Mouse (Mus musculus): ENCODE data around the gene Flt4. TPM values are rescaled to one million over a fixed set of nuclear protein-coding genes. Genes with fewer than 3 reads are reported as not detected.
A peak's percentile ranks its signal among the peaks of the same experiment; 100 is the strongest.

Flt4 gene
- polyA plus RNA-seq, 1 experiment: 28.0 TPM

- DNase-seq: no peak
- Histone ChIP-seq H3K4me3 (replicated peaks; ENCODE audit: extremely low read depth, low read depth, low read length) (no peak overlapping the region), H3K4me1 (ENCODE audit: control insufficient read depth, insufficient read depth, low read length) (peaks cover 10% of the 10 kb centered on the region)
- TF ChIP-seq CTCF (IDR thresholded peaks at IDR 0.05; ENCODE audit: insufficient read depth, low read length): no peak
- TF ChIP-seq POLR2A (IDR thresholded peaks at IDR 0.05; ENCODE audit: borderline replicate concordance, extremely low read depth, low read depth, low read length): no peak
- WGBS: 31% methylated on average over 4 of the region's 4 CpGs
These were observed 49.0 kb downstream of the Flt4 start for GRCm38 (mm10) chr11:49658065-49658464.

GRCm38 (mm10) chr11:49658791-49659469 is 49.9 kb downstream of the Flt4 start:
- DNase-seq: no peak
- 0 out of 2 replicates have a peak, but pooled peaks have one; percentile 29 for TF ChIP-seq POLR2A (IDR thresholded peaks at IDR 0.05; ENCODE audit: borderline replicate concordance, extremely low read depth, low read depth, low read length)
- no peak for TF ChIP-seq CTCF (IDR thresholded peaks at IDR 0.05; ENCODE audit: insufficient read depth, low read length)
- WGBS: 28% methylated on average over 10 of the region's 10 CpGs
- Histone ChIP-seq H3K4me3 (replicated peaks; ENCODE audit: extremely low read depth, low read depth, low read length) (no peak overlapping the region), H3K4me1 (ENCODE audit: control insufficient read depth, insufficient read depth, low read length) (peaks cover 9% of the 10 kb centered on the region)

- no peak for DNase-seq
- TF ChIP-seq POLR2A (IDR thresholded peaks at IDR 0.05; ENCODE audit: borderline replicate concordance, extremely low read depth, low read depth, low read length) (no peak), CTCF (IDR thresholded peaks at IDR 0.05; ENCODE audit: insufficient read depth, low read length) (no peak)
- Histone ChIP-seq H3K4me1 (ENCODE audit: control insufficient read depth, insufficient read depth, low read length) (peaks cover 9% of the 10 kb centered on the region), H3K4me3 (replicated peaks; ENCODE audit: extremely low read depth, low read depth, low read length) (no peak overlapping the region)
- WGBS: 62% methylated on average over 7 of the region's 7 CpGs
These were observed 50.4 kb downstream of the Flt4 start for GRCm38 (mm10) chr11:49659470-49659799.

GRCm38 (mm10) chr11:49662292-49662780 is 53.3 kb downstream of the Flt4 start:
- no peak for TF ChIP-seq CTCF (IDR thresholded peaks at IDR 0.05; ENCODE audit: insufficient read depth, low read length)
- no peak for TF ChIP-seq POLR2A (IDR thresholded peaks at IDR 0.05; ENCODE audit: borderline replicate concordance, extremely low read depth, low read depth, low read length)
- WGBS: 61% methylated on average over 15 of the region's 15 CpGs
- H3K4me1 ChIP-seq (ENCODE audit: control insufficient read depth, insufficient read depth, low read length): peaks cover 11% of the 10 kb centered on the region
- no peak for DNase-seq
- no peak overlapping the region for H3K4me3 ChIP-seq (replicated peaks; ENCODE audit: extremely low read depth, low read depth, low read length)

GRCm38 (mm10) chr11:49663310-49663709 is 54.2 kb downstream of the Flt4 start, which contains the start of gene Scgb3a1:
TSS of gene Scgb3a1 (plus strand) at chr11:49663610.
- no peak for TF ChIP-seq CTCF (IDR thresholded peaks at IDR 0.05; ENCODE audit: insufficient read depth, low read length)
- no peak for TF ChIP-seq POLR2A (IDR thresholded peaks at IDR 0.05; ENCODE audit: borderline replicate concordance, extremely low read depth, low read depth, low read length)
- peaks cover 11% of the 10 kb centered on the region for H3K4me1 ChIP-seq (ENCODE audit: control insufficient read depth, insufficient read depth, low read length)
- H3K4me3 ChIP-seq (replicated peaks; ENCODE audit: extremely low read depth, low read depth, low read length): no peak within 1 kb of the TSS
- 48% methylated on average over 5 of the region's 5 CpGs for WGBS
- no peak for DNase-seq

GRCm38 (mm10) chr11:49664262-49665140 is 55.4 kb downstream of the Flt4 start:
- 65% methylated on average over 12 of the region's 12 CpGs for WGBS

GRCm38 (mm10) chr11:49665462-49665861 is 56.4 kb downstream of the Flt4 start:
- Histone ChIP-seq H3K4me3 (replicated peaks; ENCODE audit: extremely low read depth, low read depth, low read length) (no peak overlapping the region), H3K4me1 (ENCODE audit: control insufficient read depth, insufficient read depth, low read length) (0 out of 2 replicates have a peak, but pooled peaks cover 2% of the 10 kb centered on the region)
- DNase-seq: no peak
- 54% methylated on average over 4 of the region's 4 CpGs for WGBS
- no peak for TF ChIP-seq CTCF (IDR thresholded peaks at IDR 0.05; ENCODE audit: insufficient read depth, low read length)
- no peak for TF ChIP-seq POLR2A (IDR thresholded peaks at IDR 0.05; ENCODE audit: borderline replicate concordance, extremely low read depth, low read depth, low read length)

More at GRCm38 (mm10) chr11:49664262-49665140, 55.4 kb downstream of the Flt4 start:
- TF ChIP-seq CTCF (IDR thresholded peaks at IDR 0.05; ENCODE audit: insufficient read depth, low read length) (no peak), POLR2A (IDR thresholded peaks at IDR 0.05; ENCODE audit: borderline replicate concordance, extremely low read depth, low read depth, low read length) (no peak)
- H3K4me1 ChIP-seq (ENCODE audit: control insufficient read depth, insufficient read depth, low read length): peaks cover 4% of the 10 kb centered on the region
- no peak for DNase-seq
- no peak overlapping the region for H3K4me3 ChIP-seq (replicated peaks; ENCODE audit: extremely low read depth, low read depth, low read length)

GRCm38 (mm10) chr11:49673433-49673832 is 64.4 kb downstream of the Flt4 start:
- 78% methylated on average over 3 of the region's 3 CpGs for WGBS
- DNase-seq: no peak
- Histone ChIP-seq H3K4me3 (replicated peaks; ENCODE audit: extremely low read depth, low read depth, low read length) (no peak overlapping the region), H3K4me1 (ENCODE audit: control insufficient read depth, insufficient read depth, low read length) (no peaks in the 10 kb centered on the region)
- TF ChIP-seq POLR2A (IDR thresholded peaks at IDR 0.05; ENCODE audit: borderline replicate concordance, extremely low read depth, low read depth, low read length) (no peak), CTCF (IDR thresholded peaks at IDR 0.05; ENCODE audit: insufficient read depth, low read length) (no peak)

- WGBS: 93% methylated on average over 12 of the region's 12 CpGs
- TF ChIP-seq POLR2A (IDR thresholded peaks at IDR 0.05; ENCODE audit: borderline replicate concordance, extremely low read depth, low read depth, low read length): no peak
- TF ChIP-seq CTCF (IDR thresholded peaks at IDR 0.05; ENCODE audit: insufficient read depth, low read length): no peak
- no peak overlapping the region for H3K4me3 ChIP-seq (replicated peaks; ENCODE audit: extremely low read depth, low read depth, low read length)
- no peaks in the 10 kb centered on the region for H3K4me1 ChIP-seq (ENCODE audit: control insufficient read depth, insufficient read depth, low read length)
- DNase-seq: no peak
These were observed 75.3 kb downstream of the Flt4 start for GRCm38 (mm10) chr11:49684237-49684973.
